Mouse (Mus musculus) mature B cell (primary cell): Measurements from ENCODE around the gene Vmn2r15.

ENCODE experiments used
- in situ Hi-C: fragments of 300-500 bp; cut with MboI; formaldehyde crosslinking; loops from 2 replicates; pipeline ENCODE4 v1.14.3; 2019

Gene Vmn2r15

DNA sequence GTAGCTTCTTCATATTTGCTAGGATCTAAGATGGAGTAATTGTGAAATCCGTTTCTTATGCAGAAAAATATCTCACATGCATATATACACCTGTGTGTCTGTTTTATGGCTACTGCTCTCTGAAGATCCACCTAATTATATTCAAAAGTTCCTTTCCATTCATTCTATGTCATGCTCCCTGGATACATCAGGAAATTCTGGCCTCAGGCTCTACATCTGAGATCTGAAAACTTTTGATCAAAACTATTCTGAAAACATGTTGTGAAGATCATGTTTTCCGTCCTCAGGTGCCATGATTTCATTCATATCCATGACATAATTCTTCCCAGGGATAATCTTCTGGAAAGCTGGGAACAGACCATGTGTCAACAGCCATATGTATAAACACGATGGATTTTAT, at the start of gene Vmn2r15:
Gene Vmn2r15 (minus strand): TSS at position 101 of the 400 bp plus-strand sequence.
- in situ Hi-C loops, result no loop called here

- in situ Hi-C loops, result no loop called here
These were observed 32.4 kb upstream of the Vmn2r15 start, which contains the start of gene Vmn2r16 for GRCm38 (mm10) chr5:109329862-109330261. TSS of gene Vmn2r16 (plus strand) at chr5:109330162.

DNA sequence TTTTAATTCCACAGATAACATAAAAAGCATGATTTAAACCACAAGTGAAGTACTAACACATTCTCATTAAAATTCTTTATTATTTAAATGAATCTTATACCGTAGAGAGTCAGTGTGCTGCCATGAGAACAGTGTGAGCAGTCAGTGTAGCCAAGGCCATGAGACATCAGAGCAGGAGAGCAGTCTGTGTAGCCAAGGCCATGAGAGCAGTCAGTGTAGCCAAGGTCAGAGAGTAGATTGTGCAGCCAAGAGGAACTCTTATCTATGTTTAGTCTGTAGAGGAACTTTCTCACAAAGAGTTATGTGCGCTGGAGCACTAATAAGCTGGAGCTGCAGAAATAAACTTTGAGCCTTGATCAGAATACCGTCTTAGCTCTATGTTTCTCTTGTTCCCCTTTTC, 2.8 kb downstream of the Vmn2r15 start:
- in situ Hi-C loops, result no loop called here
